Mouse (Mus musculus) lung, postnatal 25 days (tissue): ENCODE measurements around the gene Tsen54.

Experiments used
- DNase-seq: peaks from one replicate; pipeline ENCODE4 v3.0.0; 2022; ENCODE audit warnings: low spot score

Gene Tsen54

DNA sequence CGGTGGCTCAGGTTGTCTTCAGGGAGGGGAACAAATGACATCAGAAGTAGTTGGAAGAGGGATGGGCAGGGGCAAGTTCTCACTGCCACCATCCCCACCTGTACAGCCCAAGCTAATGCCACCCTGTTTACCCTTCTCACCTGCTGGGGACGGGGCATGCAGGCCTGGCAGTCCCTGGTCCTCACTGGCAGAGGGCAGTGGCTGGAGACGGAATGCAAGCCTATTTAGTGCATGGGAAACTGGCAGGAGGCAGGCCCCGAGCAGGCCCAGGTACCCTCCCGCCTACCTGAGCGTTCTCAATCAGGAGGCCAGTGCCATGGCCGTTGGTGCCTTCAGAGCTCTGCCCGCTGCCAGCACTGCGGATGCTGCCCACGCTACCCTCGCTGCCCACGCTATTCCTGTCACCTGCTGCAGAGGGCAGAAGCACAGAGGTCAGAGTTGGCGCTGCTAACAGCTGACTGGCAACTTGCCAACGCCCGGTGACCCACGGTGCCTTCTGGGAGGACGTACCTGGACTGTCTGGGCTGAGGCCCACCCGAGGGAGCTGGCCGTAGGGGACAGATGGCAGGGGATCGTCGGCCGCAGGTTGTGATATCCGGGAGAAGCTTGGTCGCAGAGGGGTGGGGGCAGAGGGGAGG, 11.3 kb upstream of the Tsen54 start:
- DNase-seq, result no peak

DNA sequence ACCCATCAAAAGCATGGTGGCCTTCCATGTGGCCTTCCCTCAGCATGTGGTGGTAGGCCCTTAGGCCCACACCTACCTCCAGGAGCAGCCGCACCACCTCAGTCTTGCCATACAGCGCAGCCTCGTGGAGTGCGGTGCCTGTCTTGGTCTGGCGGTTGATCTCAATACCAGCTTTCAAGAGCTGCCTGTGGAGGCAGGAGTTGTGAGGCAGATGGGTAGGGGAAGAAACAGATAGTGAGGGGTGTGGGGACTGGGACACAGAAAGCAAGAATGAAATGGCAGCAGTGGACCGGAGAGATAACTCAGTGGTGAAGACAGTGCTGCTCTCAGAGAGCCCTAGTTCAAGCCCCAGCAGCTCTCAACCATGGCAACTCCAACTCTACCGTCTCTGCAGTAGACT, 9.5 kb upstream of the Tsen54 start:
- DNase-seq, result no peak

DNA sequence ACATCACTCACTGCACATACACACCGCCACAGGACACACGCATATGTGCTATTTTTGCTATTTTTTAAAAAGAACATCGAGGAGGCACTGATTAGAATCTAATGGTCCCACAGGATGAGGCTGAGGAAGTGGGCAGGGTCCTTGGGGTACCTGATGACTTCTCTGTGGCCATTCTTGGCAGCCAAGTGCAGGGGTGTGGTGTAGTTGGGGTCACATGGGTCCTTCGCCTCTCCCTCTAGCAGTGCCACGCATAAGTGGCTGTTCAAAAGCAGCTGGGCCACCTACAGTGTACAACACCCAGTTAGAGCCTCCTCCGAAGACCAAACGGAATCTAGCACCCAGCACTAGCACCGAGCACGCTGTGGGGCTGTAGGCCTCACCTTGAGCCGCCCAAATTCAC, 8.4 kb upstream of the Tsen54 start:
- peak; percentile 71 for DNase-seq

DNA sequence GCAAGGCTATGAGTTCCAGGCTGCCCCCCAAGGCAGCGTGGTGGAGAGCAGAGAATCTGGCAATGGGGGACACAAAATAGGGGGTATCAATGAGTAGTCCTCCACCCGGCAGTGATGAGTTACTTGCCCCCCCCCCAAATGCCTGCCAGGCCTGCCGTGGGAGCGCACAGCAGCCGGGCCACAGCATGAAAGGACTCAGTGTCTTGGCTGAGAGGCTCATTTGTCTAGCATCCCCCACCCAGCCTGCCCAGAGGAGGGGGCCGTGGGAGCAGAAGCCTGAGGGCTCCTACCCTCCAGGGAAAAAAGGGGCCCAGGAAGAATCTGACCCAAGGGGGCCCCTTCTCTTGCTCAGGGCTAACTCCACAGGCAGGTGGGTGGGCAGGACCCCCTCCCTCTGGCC, 7.2 kb upstream of the Tsen54 start:
- DNase-seq, result no peak

DNA sequence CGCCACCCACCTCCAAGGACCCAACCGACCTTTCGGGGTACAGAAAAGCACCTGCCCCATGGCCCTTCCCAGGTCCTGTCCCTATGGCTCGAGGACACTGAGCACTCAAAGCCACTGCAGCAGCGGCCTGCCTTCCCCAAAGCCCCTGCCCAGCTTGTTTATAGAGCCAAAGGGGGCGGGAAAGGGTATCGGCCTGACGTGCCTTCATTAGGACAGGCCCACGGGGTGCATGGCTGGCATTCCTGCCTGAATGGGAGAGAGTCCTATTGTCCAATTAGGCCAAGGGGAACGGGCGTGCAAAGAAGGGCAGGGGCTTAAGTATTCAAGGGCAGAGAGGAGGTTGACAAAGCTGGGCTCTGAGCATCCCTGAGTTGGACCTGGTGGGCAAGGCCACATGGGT, 6.6 kb upstream of the Tsen54 start:
- no peak for DNase-seq

DNA sequence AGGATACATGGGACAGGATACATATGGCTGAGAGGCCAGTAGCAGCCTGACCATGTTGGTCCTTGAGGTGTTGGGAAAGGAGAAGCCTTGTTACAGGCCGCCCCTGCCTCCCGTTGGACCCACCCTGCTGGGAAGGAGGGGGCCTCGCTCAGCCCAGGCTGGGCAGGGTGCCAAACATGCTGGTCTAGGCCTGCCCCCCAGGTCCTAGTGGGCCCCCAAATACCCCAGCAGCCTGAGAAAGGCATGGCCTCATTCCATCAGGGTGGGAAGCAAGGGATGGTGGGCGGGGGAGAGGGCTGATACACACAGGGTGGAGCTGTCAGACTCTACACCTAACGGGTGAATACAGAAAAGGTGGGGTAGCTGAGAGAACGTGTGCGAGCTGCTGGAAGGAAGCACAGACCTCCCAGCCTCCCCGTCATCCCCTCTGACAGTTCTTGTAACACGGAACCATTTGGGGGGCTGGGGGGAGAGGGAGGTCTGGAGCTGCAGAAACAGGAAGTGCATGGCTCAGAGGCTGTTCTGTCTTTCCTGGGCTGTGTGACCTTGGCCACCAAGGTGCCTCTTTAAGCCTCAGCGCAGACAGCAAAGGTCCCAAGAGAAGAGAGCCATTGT, 5.7 kb upstream of the Tsen54 start:
- DNase-seq, result peak; percentile 48

DNA sequence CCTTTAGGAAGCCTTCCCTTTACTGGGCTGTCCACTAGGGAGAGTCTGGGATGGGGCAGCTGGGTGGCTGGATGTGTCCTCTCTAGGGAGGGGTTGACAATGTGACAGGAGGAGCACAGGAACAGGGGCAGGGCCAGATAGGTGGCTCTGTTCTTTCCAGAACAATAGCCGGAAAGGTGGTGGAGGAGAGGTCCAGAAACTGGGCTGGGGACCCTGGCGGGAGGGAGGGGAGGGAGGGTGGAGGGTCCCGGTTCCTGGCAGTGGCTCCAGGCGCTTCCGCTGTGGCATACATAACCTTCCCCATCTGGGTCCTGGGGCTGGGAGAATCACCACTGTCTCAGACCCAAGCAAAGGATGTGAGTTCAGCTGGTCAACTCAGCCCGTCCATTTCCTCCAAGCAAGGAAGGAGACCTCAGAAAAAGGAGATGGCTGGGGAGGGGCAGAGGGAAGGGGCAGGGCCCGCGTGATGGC, 5.2 kb upstream of the Tsen54 start:
- peak; percentile 85 for DNase-seq

DNA sequence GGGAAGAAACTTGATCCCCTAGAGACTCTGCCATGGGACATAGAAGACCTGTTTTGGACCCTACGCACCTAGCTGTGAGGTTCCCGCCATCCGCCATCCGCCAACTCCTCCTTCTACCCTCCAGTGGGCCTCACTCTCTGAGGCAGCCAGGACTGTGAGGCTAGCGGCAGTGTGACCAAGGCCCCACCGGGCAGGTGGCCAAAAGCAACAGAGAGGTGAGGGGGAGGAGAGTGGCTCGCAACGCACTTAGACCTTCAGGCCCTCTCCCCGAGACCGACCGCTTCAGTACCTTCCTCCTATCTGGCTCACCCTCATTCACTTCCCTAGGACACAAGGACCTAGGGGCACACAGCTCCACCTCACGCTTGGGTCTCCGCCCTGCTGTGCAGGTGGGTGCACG, 4.1 kb upstream of the Tsen54 start:
- peak; percentile 44 for DNase-seq

DNA sequence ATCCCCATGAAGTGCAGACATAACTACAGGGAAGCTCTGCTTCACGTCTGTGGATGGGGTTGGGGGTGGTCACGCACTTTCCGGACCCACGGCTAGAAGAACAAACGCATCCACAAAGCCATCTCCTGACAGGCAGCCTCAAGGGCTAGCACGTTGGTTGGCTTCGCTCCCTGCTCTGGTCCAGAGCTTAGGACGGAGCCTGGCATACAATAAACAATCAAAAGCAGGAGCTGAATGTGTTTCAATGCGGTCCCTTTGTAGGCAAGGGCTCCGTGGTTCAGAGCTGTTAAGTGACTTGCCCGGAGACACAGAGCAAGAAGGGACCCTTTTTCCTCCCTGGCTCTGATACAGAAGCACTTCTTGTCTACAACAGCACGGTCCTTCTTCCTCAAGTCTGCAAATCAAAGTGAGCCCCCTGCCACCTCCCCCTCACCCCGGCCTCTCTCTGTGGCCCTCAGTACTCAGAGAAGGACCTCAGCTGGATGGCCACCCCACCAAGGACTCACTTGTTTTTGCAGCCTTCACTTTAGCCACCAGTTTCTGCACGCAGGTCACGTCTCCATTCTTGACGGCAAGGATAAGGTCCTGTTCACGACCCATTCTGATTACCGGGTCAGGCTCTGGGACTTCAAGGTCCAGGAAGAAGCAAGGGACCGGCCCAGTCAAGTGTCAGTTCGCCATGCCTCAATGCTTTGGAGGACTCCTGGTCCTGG, 3.0 kb upstream of the Tsen54 start:
- no peak for DNase-seq

DNA sequence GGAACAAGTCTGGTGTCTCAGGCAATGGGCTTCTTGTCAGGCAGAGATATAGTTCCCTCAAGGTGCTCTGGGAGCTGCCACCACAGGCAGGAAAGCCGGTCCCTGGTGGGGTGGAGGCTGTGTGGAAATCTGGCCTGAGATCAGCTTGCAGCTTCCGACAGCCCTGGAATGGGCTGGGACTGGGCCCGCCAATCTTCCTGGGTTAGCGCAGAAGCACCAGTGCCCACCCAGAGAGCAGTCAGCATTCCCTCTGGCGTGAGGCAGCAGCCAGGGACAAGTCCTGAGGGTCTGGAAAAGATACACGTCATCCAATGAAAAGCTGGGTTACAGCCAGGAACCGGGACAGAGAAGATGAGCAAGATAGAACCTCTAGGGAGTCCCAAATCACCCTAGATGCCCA, 2.4 kb upstream of the Tsen54 start:
- peak; percentile 65 for DNase-seq

DNA sequence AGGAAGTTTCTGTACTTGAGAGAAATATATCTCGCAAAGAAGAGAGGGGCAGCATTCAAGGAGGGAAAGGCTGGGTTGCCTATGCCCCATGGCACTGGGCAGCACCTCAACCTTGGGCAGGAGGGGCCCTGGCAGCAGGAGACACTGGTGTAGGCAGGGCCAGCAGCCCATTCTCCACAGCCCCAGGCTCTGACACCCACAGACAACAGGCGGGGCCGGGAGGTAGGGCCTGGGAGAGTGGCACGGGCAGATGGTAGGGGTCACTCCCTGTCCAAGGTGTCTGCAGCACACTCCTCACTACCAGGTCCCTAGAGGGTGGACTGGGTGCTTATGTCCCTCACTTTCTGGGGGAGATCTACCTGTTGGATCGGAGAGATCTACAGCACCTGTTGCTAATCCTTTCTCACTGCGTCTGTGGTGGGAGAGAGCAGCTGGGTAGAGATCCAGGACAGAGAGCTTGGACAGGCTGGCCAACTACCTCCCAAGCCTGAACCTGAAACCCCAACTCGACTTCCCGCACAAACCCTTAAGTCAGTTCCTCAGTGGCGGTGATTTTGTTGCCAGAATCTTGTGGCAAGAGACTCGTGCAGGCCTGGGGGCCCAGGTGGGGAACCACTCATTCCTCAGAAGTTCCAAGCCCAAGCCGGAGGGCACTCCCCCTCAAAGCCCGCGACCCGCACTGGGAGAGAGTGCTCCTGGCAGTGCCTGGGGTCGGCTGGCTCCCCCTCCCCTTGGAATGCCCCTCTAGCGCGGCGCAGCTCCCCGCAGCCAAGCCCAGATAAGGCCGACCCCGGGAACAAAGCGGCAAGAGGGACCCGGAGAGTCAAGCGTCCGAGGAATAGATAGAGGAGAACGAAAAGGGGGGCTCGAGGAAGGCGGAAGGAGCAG, 1.7 kb upstream of the Tsen54 start:
- DNase-seq, result no peak

DNA sequence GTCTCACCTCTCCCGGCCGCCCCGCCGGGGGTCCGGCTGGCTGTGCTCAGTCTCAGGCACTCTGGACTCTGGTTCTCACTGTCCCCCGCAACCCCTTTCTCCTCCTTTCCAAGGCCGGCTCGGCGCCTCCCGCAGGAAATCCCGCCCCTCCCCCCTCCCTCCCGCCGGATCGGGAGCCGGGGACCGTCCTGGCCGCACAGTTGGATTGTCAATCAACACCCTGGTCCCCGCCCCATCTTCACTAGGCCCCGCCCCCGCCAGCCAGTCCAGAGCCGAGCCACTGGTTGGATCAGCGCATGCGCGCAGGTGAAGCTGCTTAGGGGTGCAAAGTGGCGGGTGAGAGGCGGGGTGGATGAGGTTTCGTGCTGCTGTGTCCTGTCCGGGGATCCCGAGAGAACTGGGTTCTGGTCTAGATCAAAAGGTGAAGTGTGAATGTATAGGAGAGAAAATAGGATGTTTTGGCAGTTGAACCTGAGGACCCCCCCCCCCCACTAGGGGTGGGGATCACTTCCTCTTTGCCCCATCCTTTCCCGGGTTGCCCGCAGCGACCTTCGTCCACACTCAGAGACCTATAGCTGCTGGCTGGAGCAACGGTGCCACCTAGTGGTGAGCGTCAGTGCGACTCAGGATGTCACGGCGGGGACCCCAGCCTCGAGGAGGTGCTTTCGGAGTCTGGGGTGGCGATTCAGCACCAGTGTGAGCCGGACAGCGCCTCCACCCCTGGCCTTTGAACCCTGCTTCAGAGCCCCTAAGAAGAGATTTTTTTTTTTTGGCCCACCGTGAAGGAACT, 822 bp upstream of the Tsen54 start, which contains the start of gene Caskin2:
Caskin2 (minus strand) TSS at position 133 of the 790 bp plus-strand sequence.
- DNase-seq, result peak; percentile 96

DNA sequence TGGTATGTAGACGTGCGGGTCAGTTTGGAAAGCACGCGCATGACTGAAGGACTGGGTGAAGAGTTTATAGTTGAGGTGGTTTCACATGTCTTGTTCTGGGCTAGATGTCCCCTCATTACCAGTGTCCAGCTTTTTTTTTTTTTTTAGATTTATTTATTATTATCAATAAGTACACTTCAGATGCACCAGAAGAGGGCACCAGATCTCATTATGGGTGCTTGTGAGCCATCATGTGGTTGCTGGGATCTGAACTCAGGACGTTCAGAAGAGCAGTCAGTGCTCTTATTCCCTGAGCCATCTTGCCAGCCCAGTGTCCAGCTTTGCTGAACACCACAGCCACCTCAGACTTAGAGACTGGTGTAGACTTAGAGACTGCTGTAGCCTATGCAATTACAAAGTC, 2.8 kb downstream of the Tsen54 start:
- DNase-seq, result no peak

DNA sequence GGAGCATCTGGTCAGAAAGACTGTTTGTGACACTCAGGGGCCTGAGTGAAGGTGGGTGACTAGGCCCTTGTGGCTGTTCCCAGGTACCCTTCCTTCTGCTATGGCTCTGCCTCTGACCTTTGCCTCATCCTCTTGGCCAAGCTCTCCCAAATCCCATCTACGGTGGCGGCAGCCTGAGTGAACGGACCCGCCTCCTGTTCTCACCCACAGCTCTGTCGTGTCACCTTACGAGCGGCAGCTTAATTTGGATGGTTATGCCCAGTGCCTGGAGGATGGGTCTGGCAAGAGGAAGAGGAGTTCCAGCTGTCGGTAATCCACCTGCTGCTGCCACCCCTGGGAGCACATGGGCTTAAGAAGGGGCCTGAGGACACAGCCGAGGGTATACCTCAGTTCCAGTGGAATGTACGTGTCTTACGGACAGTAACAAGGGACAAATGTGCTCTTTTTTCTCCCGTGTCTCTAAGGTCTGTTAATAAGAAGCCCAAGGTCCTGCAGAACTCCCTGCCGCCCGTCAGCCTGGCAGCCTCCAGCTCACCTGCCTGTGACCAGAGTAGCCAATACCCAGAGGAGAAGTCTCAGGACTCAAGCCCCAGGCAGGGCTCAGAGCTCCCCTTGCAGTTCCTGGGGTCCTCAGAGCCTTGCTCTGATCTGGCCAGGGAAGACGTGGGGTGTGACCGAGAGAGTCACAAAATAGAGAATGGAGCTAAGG, 5.5 kb downstream of the Tsen54 start:
- DNase-seq, result no peak

DNA sequence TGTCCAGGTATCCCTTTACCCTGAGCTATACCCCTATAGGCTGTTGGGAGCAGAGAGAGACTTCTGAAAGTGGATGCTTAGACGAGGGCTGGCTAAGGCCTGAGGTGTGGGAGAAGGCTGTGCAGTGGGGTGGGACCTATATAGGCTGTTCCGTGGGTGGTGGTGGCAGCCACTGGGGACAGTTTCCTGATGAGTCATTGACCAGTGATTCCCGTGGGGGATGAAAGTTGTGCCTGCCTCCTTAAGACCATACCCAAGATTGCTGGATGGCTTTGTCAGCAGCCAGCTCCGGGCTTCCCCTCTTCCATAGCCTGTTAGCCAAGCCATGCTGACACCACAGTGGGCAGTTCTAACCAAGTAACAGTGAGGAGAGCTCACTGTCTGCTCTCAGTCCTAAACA, 6.5 kb downstream of the Tsen54 start:
- DNase-seq, result no peak

DNA sequence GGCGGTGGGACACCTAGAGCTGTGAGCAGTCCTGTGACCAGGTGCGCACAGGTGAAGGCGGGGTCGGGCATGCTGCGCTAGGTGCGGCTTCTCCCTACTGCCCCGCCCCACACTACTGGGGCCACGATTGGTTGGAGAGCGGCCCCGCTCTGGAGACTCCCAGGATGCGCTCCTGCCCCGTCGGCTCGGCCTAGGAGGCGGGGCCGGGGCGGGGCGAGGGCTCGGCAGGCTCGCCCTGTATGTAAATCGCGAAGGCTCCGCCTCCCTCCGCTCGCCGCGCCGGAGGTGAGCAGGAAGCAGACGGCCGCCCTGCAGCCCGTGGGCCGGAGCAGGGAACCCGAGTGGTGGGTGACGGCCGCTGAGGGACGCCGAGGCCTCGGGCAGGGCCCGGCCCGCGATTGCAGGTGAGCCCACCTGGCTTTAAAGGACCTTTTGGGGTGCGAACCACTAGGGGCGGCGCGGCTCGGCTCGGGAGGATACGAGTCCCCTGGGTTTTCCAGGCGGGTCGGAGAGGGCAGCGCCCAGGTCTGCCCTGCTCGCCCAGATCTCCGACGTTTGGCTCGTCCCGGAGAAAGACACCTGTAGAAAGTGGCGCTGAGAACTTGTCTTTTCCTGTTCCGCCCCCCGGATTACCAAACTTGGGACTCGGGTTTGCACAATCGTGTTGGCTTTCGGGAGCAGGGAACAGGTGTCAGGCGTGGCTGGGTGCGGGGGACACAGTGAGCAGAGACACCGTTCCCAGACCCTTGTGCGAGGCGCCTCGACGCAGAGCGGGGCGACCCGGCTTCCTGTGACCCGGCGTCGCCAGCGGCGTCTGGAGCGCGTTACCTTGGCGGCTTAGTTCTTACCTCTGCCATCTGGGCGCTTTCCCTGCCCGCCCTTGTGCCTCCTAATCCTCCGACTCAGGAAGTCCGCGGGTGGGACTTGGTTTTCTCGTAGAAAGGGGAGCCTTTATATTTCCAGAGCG, 9.5 kb downstream of the Tsen54 start, which contains the start of gene Llgl2:
Llgl2 (plus strand) TSS at position 276 of the 967 bp plus-strand sequence.
- peak; percentile 92 for DNase-seq

DNA sequence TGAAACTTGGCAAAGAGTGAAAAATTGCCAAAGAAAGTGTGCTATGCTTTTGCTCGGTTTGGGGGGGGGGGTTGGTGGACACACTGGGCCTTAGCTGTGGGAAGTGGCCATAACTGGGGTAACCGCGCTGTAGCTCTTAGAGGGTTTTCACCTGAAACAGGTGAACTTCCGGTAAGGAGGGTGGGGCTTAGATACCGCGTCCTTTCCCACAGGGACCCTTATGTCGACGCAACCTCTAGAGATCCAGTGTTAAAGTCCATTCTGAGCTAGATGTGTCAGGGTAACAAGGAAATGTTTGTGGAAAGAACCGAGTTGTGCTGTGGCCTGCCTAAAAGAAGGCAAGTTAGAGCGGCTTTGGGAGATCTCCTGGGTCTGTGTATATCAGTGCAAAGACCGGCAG, 10.3 kb downstream of the Tsen54 start:
- no peak for DNase-seq

DNA sequence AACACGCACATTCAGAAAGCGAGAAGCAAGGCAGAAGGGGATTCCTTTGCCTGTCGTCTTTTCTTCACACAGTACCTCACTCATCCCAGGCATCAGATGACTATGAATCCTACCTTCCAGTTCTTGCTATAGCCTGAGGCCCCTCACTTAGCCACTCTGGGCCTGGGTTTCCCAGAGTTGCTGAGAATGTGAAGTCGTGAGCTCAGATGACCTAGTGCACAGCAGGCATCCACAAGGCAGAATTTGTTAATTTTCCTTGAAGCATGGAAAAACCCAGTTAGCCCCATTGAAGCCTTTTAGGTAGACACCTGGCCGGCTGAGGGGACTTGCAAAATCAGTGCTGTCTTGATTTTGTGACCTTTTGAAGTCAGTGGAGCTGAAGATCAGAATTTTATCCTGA, 12.0 kb downstream of the Tsen54 start:
- no peak for DNase-seq

DNA sequence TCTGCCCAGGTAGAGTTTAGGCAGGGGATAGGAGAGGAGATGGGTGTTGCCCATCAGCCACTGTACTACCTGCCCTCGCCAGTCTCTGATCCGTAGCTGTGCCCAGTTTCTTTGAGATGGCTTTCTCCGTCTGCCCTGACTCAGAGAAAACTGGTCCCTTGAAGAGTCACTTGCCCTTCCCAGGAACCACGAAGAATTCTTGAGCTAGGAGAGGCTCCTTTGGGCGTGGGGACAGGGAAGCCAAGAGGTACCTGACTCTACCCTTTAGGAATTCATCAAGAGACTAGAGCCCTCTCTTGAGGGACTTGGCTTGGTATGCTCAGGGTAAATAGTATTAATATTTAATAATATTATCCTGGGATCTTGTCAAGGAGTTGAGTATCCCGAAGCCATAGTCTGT, 13.1 kb downstream of the Tsen54 start:
- DNase-seq, result peak; percentile 55

DNA sequence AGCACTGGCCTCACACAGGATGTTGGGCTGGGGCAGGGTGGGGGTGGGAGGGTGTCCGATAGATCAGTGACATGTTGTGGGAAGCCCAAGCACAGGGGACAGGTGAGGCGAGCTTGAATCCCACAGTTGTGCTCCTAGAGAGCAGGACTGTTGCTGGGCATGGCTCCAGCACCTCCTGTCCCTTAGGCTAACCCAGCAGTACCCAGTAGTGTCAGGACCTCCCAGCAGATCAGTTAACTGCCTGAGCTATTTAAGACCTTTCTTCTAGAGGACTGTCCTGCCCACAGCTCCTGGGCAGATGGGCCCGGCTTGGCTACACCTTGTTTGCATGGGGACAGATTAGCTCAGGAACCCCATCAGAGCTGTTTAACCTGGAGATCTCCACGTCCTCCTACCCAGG, 14.5 kb downstream of the Tsen54 start:
- DNase-seq, result no peak
